Mouse (Mus musculus): Measurements from ENCODE around the gene Tdrd7.

Tdrd7 gene

DNA sequence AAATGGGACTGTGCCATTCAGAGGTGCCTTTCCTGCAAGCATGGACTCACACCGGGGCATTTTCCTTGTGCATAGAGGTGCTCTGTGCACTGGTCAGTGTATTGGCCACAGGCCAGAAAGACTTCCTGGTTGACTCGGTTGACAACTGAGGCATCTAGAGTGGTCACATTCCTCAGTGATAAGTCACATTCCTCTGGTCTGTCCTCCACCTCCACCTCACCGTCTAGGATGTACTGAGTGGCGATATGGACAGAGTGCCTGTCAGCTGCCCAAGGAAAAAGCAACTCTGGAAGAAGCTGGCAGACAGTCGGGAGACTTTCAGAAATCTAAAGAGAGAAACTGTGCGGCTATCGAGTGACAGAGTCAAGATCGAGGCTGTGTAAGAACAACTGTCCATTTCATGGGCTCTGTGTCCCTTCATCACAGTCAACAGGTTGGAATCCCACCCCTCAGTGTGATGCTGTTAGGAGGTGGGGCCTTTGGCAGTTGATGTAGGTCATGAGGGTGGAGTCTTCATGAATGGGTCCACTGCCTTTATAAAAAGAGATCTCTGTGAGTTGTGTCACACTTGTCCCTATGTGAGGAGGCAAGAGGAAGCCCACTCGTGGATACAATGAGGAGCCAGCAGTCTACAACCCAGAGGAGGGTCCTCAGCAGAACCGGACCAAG is at the start of gene Tdrd7:
Gene Tdrd7, plus strand, starts transcription at position 564 of the 669 bp plus-strand sequence.
- DNase-seq (ENCODE audit: low spot score in 2 of 2) = no peak

DNA sequence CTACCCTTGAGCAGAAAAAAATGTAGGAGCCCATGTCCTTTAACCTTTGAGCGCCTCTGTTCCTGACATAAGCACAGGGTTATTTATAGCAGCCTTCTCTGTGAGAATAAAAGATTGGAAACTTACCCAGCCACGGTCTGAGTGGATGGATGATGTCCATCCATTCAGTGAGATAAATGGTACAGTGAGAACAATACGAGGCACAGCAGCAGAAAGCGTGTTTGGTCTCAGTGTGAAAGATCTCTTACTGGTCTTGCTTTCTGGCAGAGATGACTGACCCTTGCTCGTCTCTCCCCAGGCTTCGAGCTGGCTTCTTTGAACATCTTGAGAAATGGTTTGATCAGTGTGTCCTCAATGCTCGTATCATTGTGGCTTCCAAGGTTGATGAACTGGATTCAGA is 48.0 kb upstream of the Tdrd7 start:
- DNase-seq (ENCODE audit: low spot score in 2 of 2) = no peak

DNA sequence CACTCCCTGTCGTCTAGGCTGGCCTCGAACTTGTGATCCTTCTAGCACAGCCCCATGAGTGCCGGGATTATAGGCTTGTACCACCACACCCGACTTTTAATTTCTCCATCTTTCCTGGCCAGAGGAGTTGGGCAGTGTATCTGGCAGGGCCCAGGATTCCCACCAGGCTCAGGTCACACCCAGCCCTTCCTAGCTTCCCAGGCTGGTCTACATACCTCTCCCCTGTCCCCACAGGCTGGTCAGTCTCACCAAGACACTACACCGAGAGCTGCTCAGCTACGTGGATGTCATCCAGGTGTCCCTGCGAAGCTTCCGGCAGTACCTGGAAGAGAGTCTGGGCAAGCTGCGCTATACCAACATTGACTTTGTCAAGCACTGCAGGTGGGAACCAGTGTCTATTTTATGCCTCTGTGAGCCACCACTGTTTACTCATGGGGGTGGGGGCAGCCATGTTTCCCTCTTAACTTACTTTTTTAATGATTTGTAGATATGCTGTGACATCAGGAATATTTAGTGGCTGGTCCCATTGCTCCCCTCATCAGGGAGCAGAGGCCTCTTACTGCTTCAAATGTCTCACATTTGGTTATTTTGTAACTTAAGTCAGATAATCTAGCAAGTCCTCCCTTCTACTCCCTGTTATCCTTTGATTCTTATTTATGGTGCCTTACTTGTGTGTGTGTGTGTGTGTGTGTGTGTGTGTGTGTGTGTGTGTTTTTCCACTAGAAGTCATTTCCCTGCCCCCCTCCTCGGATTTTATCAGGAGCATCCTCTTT is 43.3 kb upstream of the Tdrd7 start:
- no peak for DNase-seq (ENCODE audit: low spot score in 2 of 2)

DNA sequence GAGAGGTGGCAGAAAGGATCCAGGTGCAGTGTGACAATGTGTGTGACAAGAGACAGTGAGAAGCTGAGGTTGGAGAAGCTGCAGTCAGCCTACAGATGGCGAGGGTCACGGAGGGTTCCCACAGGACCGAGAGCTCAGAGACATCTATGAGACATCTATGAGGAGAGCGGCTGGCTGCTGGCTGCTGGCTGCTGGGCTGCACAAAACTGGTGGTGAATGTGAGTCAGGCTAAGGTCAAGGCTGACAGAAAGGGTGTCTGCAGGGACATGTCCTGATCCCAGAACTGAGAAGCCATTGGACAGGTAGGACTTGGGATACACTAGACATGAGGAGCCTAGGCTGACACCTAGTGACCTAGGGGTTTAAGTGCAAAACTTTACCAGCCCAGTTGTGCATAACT is 41.1 kb upstream of the Tdrd7 start:
- DNase-seq (ENCODE audit: low spot score in 2 of 2) = no peak

DNA sequence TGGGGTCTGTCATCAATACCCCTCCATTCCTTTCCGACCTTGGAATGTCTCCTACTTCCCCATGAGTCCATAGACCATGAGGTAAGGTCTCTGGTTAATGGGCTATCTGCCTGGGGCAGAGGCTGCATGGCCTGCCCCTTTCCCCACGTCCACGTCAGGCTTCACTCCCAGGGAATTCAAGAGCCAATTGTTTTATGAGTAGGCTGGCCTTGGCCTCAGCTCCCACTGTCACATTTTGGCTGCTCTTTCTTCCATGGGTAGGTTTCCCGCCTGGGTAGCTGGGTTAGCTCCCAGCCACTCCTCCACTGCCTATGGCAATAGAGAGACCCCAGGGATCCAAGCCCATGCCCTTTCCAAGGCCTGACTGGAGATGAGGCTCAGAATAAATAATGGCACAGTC is 36.6 kb upstream of the Tdrd7 start:
- DNase-seq (ENCODE audit: low spot score in 2 of 2) = no peak

DNA sequence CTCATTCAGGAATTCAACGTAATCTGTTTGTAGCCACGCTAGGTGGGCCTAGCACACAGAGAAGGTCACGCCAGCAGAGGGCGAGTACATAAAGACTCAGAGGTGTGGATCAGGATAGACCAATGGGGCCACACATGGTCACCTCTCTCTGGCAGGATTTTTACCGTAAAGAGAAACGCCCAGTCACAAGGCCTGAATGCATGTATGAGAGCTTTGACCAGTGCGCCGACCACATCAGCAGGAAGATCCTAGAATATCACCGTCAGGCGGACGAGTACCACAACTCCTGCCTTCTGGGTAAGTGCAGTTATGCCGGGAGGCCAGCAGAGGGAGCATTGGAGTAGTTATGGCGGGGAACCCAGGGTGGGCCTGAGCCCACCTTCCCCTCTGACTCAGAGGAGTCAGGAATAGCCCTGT is 23.5 kb upstream of the Tdrd7 start:
- peak in 1 of 2 experiments; percentile 5 for DNase-seq (ENCODE audit: low spot score in 2 of 2)

DNA sequence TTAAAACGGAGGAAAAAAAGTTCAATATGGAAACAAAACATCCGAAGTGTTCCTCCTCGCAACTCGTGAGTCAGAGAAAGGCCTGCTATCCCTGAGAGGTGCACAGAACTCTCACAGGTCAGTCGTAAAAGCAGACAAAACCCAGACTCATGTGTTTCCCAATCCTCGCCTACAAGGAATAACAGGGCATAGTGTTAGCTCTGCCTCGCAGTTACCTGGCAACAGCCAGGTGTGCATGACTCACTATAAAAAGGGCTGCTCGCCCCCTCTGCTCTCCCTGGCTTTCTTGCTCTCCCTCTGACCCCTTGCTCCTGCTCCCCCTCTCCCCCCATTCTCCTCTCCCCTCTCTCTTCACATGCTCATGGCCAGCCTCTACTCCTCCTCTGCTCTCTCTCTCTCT is 17.4 kb upstream of the Tdrd7 start:
- no peak for DNase-seq (ENCODE audit: low spot score in 2 of 2)

DNA sequence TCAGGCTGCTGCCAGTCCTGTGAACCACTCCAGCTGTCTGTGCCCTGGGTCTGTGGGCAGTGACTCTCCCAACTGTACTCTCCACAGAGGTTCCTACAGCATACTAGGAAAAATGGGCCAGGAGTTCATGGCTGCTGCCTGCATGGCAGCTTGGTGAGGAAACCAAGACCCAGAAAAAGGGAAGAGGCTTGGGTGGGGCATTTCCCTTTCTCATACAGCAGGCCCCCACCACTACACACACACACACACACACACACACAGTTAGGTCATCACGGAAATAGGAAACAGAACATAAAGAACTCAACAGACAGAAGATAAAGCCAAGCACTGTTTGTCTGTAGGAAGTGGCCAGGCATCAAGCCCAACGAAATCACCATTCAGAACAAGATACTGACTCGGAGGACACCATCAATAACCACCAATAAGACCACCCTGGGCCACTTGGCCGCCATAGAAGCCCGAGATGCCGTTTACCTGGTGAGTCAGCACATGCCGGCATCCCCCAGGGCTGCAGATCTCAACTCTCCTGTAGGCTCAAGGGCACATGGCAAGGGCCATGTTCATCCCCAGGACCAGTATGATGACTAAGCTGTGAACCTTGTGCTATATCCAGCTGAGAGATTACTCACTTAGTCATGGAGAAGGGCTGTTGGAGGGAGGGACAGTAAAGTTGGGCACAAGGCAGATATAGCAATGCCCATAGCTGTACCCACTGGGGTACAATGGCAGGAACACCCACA is 15.9 kb upstream of the Tdrd7 start:
- peak; percentile 62 to 71 for DNase-seq (ENCODE audit: low spot score in 2 of 2)

DNA sequence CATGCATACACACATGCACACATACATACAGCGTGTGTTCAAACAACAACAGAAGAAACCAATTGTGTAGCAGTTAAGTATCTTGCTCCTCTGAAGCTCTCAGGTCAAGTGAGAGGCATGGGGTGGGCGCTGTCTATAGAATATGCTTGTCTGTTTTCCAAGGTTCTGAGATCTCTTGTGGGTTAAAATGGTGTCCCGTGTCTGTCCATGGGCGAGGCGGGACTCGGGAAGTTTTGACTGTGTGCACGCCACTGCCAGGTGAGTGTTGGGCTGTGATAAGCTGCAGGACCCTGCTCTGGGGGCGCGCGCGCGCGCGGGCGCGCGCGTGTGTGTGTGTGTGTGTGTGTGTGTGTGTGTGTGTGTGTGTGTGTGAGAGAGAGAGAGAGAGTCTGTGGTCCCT is 13.3 kb upstream of the Tdrd7 start:
- no peak for DNase-seq (ENCODE audit: low spot score in 2 of 2)

DNA sequence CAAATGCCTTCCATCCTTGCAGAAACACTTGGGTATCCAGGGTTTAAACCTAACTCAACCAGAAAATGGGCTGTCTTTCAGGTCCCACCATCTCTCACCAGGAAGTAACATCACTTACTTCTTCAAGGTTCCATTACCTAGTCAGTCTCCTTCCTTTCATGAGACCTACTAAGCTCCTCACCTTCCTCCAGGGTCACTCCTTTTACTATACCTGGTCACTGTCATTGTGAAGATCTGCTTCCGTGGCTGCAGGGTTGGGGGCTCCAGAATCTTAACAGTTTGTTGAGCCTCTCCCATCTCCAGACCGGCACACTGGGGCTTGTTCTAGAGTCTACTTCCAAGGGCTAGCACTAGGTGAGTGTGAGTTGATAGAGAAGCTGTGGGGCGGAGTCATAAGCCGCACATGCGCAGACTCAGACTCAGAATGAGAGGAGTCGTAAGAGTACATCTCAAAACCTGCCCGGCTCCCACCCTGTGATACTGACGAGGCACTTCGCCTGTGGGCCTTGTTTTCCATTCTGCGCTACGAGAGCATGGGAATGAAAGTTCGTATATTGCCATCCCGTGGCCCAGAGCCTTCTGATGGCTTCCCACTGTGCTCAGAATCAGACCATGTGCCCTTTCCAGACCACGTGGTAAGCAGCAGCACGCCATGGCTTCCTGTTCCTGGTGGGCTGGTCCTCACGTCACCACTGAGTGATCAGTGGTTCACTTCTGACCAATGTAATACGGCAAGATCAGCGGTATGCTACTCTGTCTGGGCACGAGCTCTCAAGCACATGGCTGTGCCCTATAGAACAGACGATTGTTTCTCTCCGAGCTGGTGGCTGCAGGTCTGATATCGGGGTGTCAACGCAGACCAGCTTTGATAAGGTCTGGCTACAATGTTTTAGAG is 11.9 kb upstream of the Tdrd7 start:
- no peak for DNase-seq (ENCODE audit: low spot score in 2 of 2)

DNA sequence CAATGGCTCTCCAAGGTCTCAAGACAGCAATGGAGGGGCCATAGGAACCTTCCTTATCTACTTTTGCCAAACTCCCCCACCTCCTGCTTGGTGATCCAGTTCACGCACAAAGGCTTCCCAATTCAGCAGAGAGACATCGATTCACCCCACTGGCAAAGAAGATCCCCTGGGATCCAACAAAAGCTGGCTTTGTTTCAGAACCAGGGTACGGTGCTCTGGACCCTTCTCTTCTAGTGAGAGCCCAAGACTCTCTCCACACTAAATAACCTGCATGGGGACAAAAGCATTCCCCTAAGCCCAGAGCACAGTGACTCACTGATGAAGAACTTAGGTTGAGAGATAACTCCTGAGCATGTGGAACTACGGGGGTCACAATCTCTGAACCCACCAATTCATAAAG is 9.9 kb upstream of the Tdrd7 start:
- no peak for DNase-seq (ENCODE audit: low spot score in 2 of 2)

DNA sequence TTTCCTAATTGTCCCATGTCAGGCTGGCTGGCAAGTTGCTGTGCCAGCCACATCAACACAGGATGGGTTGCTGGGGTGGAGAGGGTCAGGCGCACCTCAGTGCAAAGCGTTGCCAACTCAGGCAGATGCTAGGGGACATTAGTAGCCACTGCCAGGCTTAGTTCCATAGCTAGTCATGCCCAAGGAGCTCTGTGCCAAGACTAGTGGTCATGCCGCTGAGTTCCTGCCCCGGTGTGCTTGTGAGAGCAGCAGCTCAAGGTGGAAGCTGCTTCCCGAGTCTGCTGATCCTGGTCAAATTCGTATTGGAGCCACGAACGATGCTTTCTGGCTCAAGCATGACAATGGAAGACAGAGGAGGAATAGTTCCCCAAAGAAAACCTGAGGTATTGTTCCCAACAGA is 9.0 kb upstream of the Tdrd7 start:
- DNase-seq (ENCODE audit: low spot score in 2 of 2) = no peak

DNA sequence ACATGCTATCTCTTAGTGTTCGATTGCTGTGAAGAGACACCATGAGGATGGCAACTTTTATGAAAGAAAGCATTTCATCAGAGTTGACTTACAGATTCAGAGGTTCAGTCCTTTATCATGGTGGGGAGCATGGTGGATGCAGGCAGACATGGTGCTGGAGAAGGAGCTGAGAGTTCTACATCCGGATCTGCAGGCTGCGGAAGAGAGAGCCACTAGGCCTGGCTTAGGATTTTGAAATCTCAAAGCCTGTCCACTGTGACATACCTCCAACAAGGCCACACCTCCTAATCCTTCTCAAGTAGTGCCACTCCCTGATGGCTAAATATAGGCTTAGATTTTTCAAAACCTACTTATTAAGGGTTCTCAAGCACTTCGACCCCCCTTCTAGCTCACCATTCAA is 8.4 kb upstream of the Tdrd7 start:
- no peak for DNase-seq (ENCODE audit: low spot score in 2 of 2)

DNA sequence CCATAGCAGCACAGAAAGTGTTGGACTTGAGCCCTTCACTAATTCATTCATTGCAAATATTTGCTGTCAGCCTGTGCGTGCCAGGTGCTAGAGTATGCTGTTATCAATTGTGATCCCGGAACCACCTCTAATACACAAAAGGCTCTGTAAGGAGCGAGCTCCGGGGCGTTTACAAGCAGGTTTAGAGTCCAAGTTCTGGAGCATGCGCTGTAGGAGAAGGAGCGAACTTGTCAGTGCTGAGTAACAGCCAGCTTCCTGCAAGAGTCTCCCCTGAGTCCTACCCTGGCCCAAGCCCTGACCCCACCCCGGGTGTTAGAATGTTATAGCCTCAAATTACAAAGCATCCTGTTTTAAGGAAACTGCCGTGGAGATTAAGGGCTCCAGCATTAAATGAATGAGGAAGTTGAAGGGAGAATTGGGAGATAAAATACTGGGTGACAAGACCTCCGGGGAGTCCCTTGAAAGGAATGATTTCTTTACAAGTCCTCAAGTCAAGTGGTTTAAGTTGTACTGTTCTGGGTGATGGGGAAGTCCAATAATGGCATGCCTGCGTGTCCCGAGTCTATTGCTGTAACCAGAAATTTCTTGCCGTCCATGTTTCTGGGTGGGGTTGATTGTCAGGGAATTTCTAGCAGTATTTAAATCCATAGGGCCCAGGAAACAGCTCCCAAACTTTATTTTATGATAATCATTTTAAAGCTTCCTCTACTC is 758 bp downstream of the Tdrd7 start:
- DNase-seq (ENCODE audit: low spot score in 2 of 2) = no peak

DNA sequence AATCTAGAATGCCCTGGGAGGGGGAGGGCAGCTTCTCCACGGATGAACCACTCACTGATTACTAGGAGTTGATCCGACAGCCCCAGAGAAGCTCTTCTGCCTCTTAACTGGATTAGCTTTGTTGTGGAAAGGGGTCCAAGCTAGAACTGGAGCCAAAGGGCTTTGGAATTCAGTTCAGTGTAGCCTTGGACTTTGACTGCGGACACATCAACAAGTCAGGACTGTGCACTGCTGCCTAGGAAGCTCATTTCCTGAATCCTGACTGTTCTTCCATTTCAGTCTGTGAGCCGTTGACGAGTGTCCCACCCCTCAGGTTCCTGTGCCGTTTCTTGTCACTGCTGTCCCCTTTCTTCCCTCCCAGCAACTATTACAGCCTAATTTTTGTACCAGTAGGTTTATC is 1.6 kb downstream of the Tdrd7 start:
- DNase-seq (ENCODE audit: low spot score in 2 of 2) = no peak

DNA sequence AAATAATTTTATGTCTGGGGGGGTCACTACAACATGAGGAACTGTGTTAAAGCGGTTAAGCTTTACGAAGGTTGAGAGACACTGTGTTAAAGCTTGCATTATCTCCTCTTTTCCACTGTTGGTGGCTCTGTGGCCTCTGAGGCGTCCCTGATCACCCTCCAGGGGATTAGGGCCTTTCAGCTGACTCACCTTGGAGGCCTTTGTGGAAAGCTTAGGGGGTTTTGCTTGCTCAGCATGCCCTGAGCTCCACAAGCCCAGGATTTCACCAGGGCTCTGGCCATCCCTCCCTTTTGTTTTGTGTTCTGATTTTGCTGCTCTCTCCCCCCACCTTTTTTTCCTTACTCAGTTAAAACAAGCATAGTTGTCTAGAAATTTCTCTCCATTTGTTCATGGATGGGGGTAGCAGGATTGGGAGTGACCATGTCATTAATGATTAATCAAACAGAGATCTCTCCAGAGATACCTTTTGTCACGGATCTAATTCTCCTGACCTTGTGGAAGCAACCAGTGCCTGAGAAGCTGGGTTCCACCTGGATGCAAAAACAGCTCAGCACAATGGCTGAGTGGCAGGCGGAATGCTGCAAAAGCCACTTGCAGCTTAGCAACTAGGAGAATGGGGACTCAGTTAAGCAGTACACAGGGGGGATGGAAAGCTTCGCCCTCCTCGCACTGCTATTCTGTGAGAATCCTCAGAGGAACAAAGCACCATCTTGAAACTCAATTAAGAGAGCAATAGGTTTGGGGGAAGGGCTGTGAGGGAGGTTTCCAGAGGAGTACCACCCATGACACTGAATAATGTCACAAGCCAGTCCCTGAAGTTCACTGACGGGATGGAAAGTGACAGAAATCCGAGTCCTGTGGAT is 2.6 kb downstream of the Tdrd7 start:
- DNase-seq (ENCODE audit: low spot score in 2 of 2) = no peak

DNA sequence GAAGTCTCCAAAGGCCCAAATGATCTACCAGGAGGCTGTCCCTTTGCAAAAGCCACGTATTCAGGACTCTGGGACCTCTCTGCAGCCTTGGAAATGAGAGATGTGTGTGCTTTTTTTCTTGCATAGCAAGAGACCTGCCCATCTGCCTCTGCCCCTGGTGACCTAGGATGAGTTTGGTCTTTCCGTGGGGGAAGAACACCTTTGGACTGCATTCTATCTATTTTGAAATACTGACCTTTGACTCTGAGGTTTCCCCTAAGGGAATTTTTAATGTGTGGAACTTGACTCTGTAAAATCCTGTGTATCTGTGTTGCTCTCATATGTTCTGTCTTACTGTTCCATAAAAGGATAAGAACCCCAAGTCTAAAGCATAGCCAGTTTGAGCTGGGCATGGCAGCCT is 3.9 kb downstream of the Tdrd7 start:
- no peak for DNase-seq (ENCODE audit: low spot score in 2 of 2)

DNA sequence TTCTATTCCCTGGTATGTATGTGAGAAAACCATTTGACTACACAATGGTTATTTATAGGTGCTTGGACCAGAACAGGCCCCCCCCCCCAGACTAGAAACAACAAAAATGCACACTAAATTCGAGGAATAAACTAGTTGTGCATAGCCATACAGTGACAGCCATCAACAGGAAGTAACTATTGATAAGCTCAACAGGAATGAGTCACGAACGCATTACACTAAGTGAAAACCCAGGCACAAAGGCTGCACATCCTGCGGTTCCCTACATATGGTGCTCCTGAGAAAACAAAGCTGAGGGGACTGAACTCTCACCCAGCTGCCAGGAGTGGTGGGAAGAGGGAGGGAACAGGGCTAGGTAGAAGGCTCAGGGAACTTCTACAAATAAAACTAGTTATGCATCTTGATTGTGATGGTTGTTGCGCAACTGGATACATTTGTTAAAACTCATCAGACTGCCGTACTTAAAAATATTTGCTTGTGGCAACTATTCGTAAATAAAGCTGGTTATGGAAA is 5.0 kb downstream of the Tdrd7 start:
- no peak for DNase-seq (ENCODE audit: low spot score in 2 of 2)

DNA sequence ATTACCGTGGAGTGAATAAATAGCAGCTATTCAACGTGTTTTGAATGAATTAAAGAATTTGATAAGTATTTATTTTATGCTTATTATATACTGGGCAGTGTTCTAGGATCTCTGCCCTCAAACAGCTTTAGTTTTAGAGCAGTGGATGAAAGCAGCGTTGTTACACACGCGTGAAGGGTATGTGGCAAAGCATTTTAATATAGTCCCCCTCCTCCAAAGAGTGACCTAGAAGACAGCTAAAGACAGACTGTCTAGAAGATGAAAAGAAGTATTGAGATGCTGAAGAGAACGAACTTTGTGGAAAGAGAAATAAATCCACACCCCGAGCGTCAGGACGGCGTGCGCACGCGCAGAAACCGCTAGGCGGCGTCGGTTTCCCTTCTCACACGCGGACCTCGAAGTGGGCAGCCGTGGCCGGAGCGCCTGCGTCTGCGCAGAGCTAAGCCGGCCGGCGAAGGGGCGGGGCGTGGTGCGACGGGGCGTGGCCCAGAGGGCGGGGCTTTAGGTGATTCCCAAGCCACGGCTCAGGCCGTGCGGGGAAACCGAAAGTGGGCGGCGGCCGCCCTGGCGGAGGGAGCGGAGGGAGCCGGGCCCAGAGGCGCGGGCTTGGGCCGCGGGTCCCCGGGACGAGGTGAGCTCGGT is 6.8 kb downstream of the Tdrd7 start:
- peak; percentile 94 for DNase-seq (ENCODE audit: low spot score in 2 of 2)

All from spleen, postnatal 36 days (tissue).